Mouse (Mus musculus) G1E (cell line): ENCODE results near the gene Orai1.

Experiments
- CTCF ChIP-seq: IDR thresholded peaks from 2 replicates; pipeline ENCODE4 v1.5.1; 2012; ENCODE audit warnings: low read depth, low read length, inconsistent platforms, mixed read lengths
- GATA1 ChIP-seq: IDR thresholded peaks from 2 replicates; pipeline ENCODE4 v1.6.1; 2012; ENCODE audit warnings: borderline replicate concordance, low read length, inconsistent platforms, mixed read lengths
- TAL1 ChIP-seq: conservative IDR thresholded peaks from 2 replicates; pipeline ENCODE4 v1.6.1; 2012; ENCODE audit warnings: low read depth, low read length, inconsistent platforms, mixed read lengths

- TF ChIP-seq GATA1 (no peak), CTCF (no peak), TAL1 (no peak)
These were observed 10.2 kb downstream of the Orai1 start for GRCm38 (mm10) chr5:123024965-123025573.
